Mouse (Mus musculus) pancreas, adult 10 weeks (tissue): ENCODE measurements around the gene Clca4a. TPM values are rescaled to one million over a fixed set of nuclear protein-coding genes. Genes with fewer than 3 reads are reported as not detected.

Source experiments
- polyA plus RNA-seq: library from polyadenylated mRNA; stranded (reverse); fragments of 350-450 nt; fragmentation: Illumina TruSeq; extraction: RNeasy Lipid Tissue Mini Kit (QIAGEN cat#74804); gene quantifications from one replicate; pipeline ENCODE4 v1.2.3, GENCODE M21; 2015; ENCODE audit warnings: low read depth, low replicate concordance; ENCODE audit not compliant: insufficient read depth

The Clca4a gene
- not detected for polyA plus RNA-seq

GRCm38 (mm10) chr3:144974945-144975344 is at the start of gene Clca4a:
Gene Clca4a, minus strand, starts transcription at chr3:144975045.

DNA sequence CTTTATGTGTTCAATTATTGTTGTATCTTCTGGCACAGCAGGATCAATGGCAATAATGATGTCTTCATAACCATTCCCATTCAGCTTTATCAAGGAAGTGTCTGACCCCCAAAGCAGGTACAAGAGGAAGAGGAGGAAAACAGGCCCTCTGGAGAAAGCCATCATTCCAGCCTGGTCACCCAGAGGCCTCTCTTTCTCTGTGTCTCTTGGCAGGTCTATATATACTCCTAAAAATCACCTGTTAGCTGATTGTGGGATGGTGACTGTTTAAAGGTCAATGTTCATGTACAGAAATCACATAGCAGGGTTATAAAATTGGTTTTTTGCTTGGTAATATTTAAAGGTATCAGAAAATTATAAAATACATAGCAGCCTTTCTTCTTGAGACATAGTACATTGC is 42.5 kb downstream of the Clca4a start, which contains the start of gene Clca4b:
Clca4b (minus strand) TSS at position 195 of the 400 bp plus-strand sequence.

Other genes with a start within 250 kb of the Clca4a start
- gene Clca3a1, start 214.1 kb downstream of the Clca4a start, polyA plus RNA-seq = 0.52 TPM
- not detected for gene Clca3a2, start 155.6 kb downstream of the Clca4a start, polyA plus RNA-seq
- gene Clca3b, start 125.7 kb downstream of the Clca4a start, polyA plus RNA-seq = not detected
- gene Clca4b, start 42.5 kb downstream of the Clca4a start, polyA plus RNA-seq = not detected
- gene Clca1, start 57.7 kb upstream of the Clca4a start, polyA plus RNA-seq = not detected
- not detected for gene Clca2, start 124.4 kb upstream of the Clca4a start, polyA plus RNA-seq
- gene Odf2l, start 143.5 kb upstream of the Clca4a start, polyA plus RNA-seq = 6.0 TPM